Mouse (Mus musculus): ENCODE measurements around the gene Ddi2. TPM values are rescaled to one million over a fixed set of nuclear protein-coding genes. Genes with fewer than 3 reads are reported as not detected.

Ddi2 gene
- polyA plus RNA-seq, 1 experiment from 2014 or later = 21.5 TPM

GRCm38 (mm10) chr4:141648262-141648661, 75.0 kb downstream of the Ddi2 start:
- TF ChIP-seq CTCF (IDR thresholded peaks at IDR 0.05; ENCODE audit: low read depth) = no peak
- no peak overlapping the region for H3K9ac ChIP-seq
- no peak overlapping the region for H3K4me3 ChIP-seq (ENCODE audit: low read depth, low read length)
- WGBS = 91% methylated on average over 5 of the region's 5 CpGs
- H3K4me2 ChIP-seq = no peak overlapping the region
- no peak overlapping the region for H3K27ac ChIP-seq (ENCODE audit: low read depth)
- H3K9me3 ChIP-seq (ENCODE audit: low read depth, low read length) = no peaks in the 10 kb centered on the region
- no peaks in the 10 kb centered on the region for H3K27me3 ChIP-seq (ENCODE audit: insufficient read depth, low read length)
- ATAC-seq (ENCODE audit: insufficient read depth) (no peak), DNase-seq (no peak)
- H3K36me3 ChIP-seq (ENCODE audit: insufficient read depth) = peaks cover 14% of the 10 kb centered on the region; the same call in 1 of the 2 replicates
- peaks cover 9% of the 10 kb centered on the region for H3K4me1 ChIP-seq (ENCODE audit: insufficient read depth)

DNA sequence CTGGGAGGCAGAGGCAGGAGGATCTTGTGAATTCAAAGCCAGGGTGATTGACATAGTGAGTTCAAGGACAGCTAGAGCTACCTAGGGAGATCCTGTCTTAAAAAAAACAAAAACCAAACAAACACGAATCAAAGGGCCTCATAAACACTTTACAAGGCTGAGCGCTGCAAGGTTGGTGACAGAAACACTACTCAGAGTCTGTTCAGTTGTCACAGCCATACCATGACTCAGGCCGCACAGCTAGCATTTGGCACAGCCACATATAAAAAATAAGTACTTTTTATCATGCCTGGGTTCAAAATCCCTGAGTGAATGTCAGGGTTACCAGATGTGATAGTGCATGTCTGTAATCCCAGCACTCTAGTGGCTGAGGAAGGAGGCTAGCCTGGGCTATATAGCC, 76.0 kb downstream of the Ddi2 start:
- H3K4me2 ChIP-seq = no peak overlapping the region
- peaks cover 13% of the 10 kb centered on the region; the same call in 1 of the 2 replicates for H3K36me3 ChIP-seq (ENCODE audit: insufficient read depth)
- no peaks in the 10 kb centered on the region for H3K9me3 ChIP-seq (ENCODE audit: low read depth, low read length)
- no peak overlapping the region for H3K9ac ChIP-seq
- H3K27ac ChIP-seq (ENCODE audit: low read depth) = no peak overlapping the region
- TF ChIP-seq CTCF (IDR thresholded peaks at IDR 0.05; ENCODE audit: low read depth) = no peak
- peaks cover 11% of the 10 kb centered on the region for H3K4me1 ChIP-seq (ENCODE audit: insufficient read depth)
- no peak for ATAC-seq (ENCODE audit: insufficient read depth)
- WGBS = 91% methylated on average over 3 of the region's 3 CpGs
- H3K4me3 ChIP-seq (ENCODE audit: low read depth, low read length) = no peak overlapping the region
- DNase-seq = no peak
- H3K27me3 ChIP-seq (ENCODE audit: insufficient read depth, low read length) = no peaks in the 10 kb centered on the region

DNA sequence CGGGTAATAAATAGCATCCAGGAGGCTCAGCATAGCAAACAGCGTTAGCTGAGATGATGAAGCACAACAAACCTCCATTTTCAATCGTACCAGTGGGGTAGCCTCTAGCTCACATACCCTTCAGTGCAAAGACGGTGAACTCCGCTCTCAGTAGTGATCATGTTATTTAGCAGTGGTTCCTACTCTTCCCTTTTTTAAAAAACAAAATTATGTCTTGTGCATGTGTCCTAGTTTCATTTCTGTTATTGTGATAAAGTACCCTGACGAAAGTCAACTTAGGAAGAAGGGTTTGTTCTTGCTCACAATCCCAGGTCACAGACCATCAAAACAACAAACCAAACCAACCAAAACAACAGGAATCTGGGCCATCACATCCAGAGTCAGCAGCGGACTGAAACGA, 77.2 kb downstream of the Ddi2 start:
- 91% methylated on average over 8 of the region's 8 CpGs for WGBS
- Histone ChIP-seq H3K4me1 (ENCODE audit: insufficient read depth) (peaks cover 11% of the 10 kb centered on the region), H3K27ac (ENCODE audit: low read depth) (no peak overlapping the region), H3K36me3 (ENCODE audit: insufficient read depth) (peaks cover 17% of the 10 kb centered on the region), H3K9me3 (ENCODE audit: low read depth, low read length) (no peaks in the 10 kb centered on the region), H3K9ac (no peak overlapping the region), H3K4me2 (no peak overlapping the region), H3K27me3 (ENCODE audit: insufficient read depth, low read length) (no peaks in the 10 kb centered on the region), H3K4me3 (ENCODE audit: low read depth, low read length) (no peak overlapping the region)
- DNase-seq (no peak), ATAC-seq (ENCODE audit: insufficient read depth) (no peak)
- no peak for TF ChIP-seq CTCF (IDR thresholded peaks at IDR 0.05; ENCODE audit: low read depth)

DNA sequence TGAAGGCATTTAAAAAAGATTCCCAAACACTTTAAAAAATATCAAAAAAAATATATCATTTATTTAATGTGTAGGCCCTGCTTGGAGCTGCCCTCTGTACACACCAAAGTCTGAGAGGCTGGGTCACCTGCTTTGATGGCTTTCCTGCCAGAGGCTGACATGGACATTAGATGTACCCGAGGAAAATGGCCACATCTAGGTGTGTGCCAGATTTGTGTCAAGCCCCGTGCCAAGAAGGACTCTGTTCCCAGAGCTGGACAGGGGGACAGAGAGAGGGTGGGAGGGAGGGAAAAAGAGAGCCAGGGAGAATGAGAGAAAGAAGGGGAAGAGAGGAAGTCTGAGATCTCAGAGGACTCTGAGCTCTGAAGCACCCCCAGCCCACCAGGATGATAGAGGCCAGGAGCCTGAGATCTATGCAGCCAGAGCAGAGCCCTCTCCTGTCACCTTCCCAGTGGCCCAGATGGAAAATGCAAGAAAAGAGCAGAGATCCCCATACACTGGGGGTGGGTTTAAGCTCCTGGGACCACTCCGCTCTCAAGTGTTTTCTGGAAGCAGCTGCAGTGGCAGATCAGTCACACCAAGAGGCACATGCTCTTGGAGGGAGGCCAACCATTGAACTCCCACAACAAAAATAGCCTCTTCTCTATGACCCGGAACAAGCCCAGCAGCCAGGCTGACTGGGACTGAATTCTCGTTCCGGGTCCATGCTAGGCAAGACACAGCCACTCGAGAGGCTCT, 79.9 kb downstream of the Ddi2 start:
- ATAC-seq (ENCODE audit: insufficient read depth) (peak; percentile 90), DNase-seq (peak; percentile 94)
- Histone ChIP-seq H3K4me1 (ENCODE audit: insufficient read depth) (peaks cover 11% of the 10 kb centered on the region), H3K4me3 (ENCODE audit: low read depth, low read length) (no peak overlapping the region), H3K36me3 (ENCODE audit: insufficient read depth) (peaks cover 42% of the 10 kb centered on the region), H3K27ac (ENCODE audit: low read depth) (peak overlapping the region; percentile 87), H3K4me2 (peak overlapping the region; percentile 44), H3K27me3 (ENCODE audit: insufficient read depth, low read length) (no peaks in the 10 kb centered on the region), H3K9me3 (ENCODE audit: low read depth, low read length) (no peaks in the 10 kb centered on the region), H3K9ac (no peak overlapping the region)
- WGBS = 23% methylated on average over 7 of the region's 7 CpGs
- TF ChIP-seq CTCF (IDR thresholded peaks at IDR 0.05; ENCODE audit: low read depth) = no peak

- Histone ChIP-seq H3K9ac (no peak overlapping the region), H3K9me3 (ENCODE audit: low read depth, low read length) (no peaks in the 10 kb centered on the region), H3K27me3 (ENCODE audit: insufficient read depth, low read length) (no peaks in the 10 kb centered on the region), H3K36me3 (ENCODE audit: insufficient read depth) (peaks cover 52% of the 10 kb centered on the region), H3K27ac (ENCODE audit: low read depth) (peak overlapping the region; percentile 79; the same call in 1 of the 2 replicates), H3K4me1 (ENCODE audit: insufficient read depth) (peaks cover 11% of the 10 kb centered on the region), H3K4me3 (ENCODE audit: low read depth, low read length) (no peak overlapping the region), H3K4me2 (no peak overlapping the region)
- WGBS = 81% methylated on average over 25 of the region's 25 CpGs
- ATAC-seq (ENCODE audit: insufficient read depth) (no peak), DNase-seq (no peak)
- no peak for TF ChIP-seq CTCF (IDR thresholded peaks at IDR 0.05; ENCODE audit: low read depth)
Observed at GRCm38 (mm10) chr4:141641961-141642811, 81.0 kb downstream of the Ddi2 start.

- no peak for TF ChIP-seq CTCF (IDR thresholded peaks at IDR 0.05; ENCODE audit: low read depth)
- ATAC-seq (ENCODE audit: insufficient read depth) (no peak), DNase-seq (no peak)
- Histone ChIP-seq H3K4me3 (ENCODE audit: low read depth, low read length) (no peak overlapping the region), H3K9me3 (ENCODE audit: low read depth, low read length) (no peaks in the 10 kb centered on the region), H3K4me1 (ENCODE audit: insufficient read depth) (peaks cover 11% of the 10 kb centered on the region), H3K27me3 (ENCODE audit: insufficient read depth, low read length) (no peaks in the 10 kb centered on the region), H3K27ac (ENCODE audit: low read depth) (no peak overlapping the region), H3K4me2 (no peak overlapping the region), H3K36me3 (ENCODE audit: insufficient read depth) (peaks cover 61% of the 10 kb centered on the region), H3K9ac (no peak overlapping the region)
- 79% methylated on average over 7 of the region's 7 CpGs for WGBS
Observed at GRCm38 (mm10) chr4:141641353-141641771, 81.9 kb downstream of the Ddi2 start.

- no peaks in the 10 kb centered on the region for H3K27me3 ChIP-seq (ENCODE audit: insufficient read depth, low read length)
- no peak for ATAC-seq (ENCODE audit: insufficient read depth)
- no peaks in the 10 kb centered on the region for H3K9me3 ChIP-seq (ENCODE audit: low read depth, low read length)
- no peak overlapping the region for H3K9ac ChIP-seq
- TF ChIP-seq CTCF (IDR thresholded peaks at IDR 0.05; ENCODE audit: low read depth) = peak; percentile 13; the same call in 1 of the 2 replicates
- no peak overlapping the region for H3K4me3 ChIP-seq (ENCODE audit: low read depth, low read length)
- 73% methylated on average over 11 of the region's 11 CpGs for WGBS
- H3K4me1 ChIP-seq (ENCODE audit: insufficient read depth) = peaks cover 11% of the 10 kb centered on the region
- no peak overlapping the region for H3K27ac ChIP-seq (ENCODE audit: low read depth)
- H3K4me2 ChIP-seq = no peak overlapping the region
- peaks cover 78% of the 10 kb centered on the region for H3K36me3 ChIP-seq (ENCODE audit: insufficient read depth)
- DNase-seq = no peak
Observed at GRCm38 (mm10) chr4:141639474-141639873, 83.7 kb downstream of the Ddi2 start.

Data from lung, embryonic 14.5 days (tissue).